Mouse (Mus musculus) bone marrow macrophage, adult 2 months (primary cell): ENCODE data around the gene Slc24a5.

Source experiments
- CTCF ChIP-seq: IDR thresholded peaks from 2 replicates; pipeline ENCODE4 v1.5.1; 2012; ENCODE audit warnings: low read depth, mild to moderate bottlenecking, low read length, moderate library complexity
- POLR2A ChIP-seq: IDR thresholded peaks from 2 replicates; pipeline ENCODE4 v1.6.1; 2012; ENCODE audit warnings: mild to moderate bottlenecking, low read depth, low read length, borderline replicate concordance

GRCm38 (mm10) chr2:125083879-125084278 is 16.0 kb downstream of the Slc24a5 start:
- no peak for TF ChIP-seq CTCF
- TF ChIP-seq POLR2A = no peak
